Mouse (Mus musculus): ENCODE measurements around the gene Rbbp8nl.

- TF ChIP-seq CTCF (conservative IDR thresholded peaks at IDR 0.05; ENCODE audit: low read length) (no peak), POU5F1 (IDR thresholded peaks at IDR 0.05; ENCODE audit: borderline replicate concordance, low read length) (no peak)
Observed at GRCm38 (mm10) chr2:180254436-180255209, 35.1 kb downstream of the Rbbp8nl start.

Measured in E14TG2a.4 (cell line).